Mouse (Mus musculus) induced T-regulatory cell, adult 2 months (primary cell): Measurements from ENCODE around the gene Fbxw25.
"Not testable (repeated sequence)": the region's sequence is repeated elsewhere in the genome, so short reads cannot be mapped to it uniquely, and the experiment has no call there.

Experiments used
- DNase-seq: peaks from one replicate; pipeline ENCODE4 v3.0.0-alpha.2; 2012; ENCODE audit warnings: low read depth

Gene Fbxw25

DNA sequence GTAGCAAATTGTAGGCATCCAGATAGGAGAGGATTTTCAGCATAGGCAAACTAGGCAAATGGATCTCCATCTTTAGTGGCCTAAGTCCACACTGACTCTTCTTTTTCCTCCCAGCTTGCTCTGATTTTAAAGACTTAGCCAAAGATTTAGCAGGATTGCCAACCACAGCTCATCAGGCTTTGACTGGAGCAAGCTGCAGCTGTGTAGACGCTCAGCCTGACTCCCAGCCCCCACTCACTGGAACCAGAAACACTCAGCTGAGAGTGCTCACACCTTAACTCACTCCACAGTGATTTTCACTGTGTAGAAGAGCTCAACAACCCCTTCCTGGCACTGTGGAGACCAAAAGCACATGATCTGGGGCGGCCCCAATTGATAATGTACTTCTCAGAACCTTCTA, at the start of gene Fbxw25:
Gene Fbxw25 (minus strand): TSS at position 101 of the 400 bp plus-strand sequence.
- not testable (repeated sequence) for DNase-seq

DNA sequence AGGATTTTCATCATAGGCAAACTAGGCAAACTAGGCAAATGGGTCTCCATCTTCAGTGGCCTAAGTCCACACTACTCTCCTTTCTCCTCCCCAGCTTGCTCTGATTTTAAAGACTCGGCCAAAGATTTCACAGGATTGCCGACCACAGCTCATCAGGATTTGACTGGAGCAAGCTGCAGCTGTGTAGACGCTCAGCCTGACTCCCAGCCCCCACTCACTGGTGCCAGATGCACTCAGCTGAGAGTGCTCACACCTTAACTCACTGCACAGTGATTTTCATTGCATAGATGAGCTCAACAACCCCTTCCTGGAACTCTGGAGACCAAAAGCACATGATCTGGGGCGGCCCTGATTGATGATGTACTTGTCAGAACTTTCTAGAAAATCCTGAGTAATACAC, 38.1 kb upstream of the Fbxw25 start, which contains the start of gene Fbxw18:
Gene Fbxw18 (minus strand): TSS at position 101 of the 400 bp plus-strand sequence.
- DNase-seq = not testable (repeated sequence)

DNA sequence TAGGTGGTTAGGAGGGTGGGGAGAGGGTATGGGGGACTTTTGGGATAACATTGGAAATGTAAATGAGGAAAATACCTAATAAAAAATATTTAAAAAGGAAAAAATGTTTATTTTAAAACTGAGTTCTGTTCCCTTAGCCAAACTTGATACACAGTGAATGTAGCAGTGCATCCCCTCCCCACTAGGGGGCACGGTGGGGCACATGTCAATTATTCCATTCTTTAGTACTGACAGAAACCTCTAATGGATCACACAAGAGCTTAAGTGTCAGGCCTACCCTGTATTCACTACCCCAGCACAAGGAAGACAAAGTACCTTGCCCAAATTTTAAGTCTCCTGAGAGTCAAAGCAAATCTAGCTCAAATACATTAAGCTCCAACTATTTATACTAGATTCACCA, 20.8 kb upstream of the Fbxw25 start:
- DNase-seq = peak; percentile 40

DNA sequence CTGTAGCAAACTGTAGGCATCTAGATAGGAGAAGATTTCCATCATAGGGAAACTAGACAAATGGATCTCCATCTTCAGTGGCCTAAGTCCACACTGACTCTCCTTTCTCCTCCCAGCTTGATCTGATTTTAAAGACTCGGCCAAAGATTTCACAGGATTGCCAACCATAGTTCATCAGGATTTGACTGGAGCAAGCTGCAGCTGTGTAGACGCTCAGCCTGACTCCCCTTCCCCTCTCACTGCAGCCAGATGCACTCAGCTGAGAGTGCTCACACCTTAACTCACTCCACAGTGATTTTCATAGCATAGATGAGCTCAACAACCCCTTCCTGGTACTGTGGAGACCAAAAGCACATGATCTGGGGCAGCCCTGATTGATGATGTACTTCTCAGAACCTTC, 38.5 kb downstream of the Fbxw25 start, which contains the start of gene Fbxw24:
Gene Fbxw24 (minus strand): TSS at position 101 of the 400 bp plus-strand sequence.
- not testable (repeated sequence) for DNase-seq

DNA sequence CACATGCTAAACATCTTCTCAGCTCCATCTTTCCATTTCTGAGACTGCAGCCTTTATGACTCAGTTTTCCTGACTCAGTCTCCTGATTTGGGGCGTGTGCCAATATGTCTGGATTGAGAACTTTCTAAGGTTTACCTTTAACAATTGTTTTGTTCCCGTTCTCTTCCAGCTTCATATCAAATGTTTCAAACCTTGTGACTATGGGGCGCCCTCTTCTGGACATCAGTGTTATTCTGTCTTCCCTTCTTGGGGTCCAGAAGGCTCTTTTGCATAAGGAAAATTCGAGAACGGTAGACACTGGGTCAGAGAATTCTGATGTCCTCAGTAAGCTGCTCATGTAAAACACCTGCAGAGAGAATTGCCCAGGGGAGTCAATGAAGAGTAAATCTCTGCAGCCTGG, 57.6 kb downstream of the Fbxw25 start:
- peak; percentile 3 for DNase-seq

DNA sequence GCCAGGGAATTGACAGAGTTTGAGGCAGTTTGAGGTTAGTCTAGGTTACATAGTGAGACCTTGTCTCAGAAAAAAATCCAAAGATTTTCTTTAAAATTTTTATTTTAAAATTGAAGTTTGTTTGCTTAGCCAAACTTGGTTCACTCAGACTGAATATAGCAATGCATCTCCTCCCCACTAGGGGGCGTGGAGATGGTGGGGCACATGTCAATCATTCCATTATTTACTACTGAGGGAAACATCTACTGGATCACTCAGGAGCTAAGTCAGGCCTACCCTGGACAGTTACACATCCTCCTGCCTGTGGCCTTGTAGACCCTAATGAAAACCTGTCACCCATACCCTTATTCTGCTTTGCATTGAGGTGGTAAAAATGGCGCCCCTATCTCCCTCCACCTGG, 62.3 kb downstream of the Fbxw25 start:
- peak; percentile 21 for DNase-seq

DNA sequence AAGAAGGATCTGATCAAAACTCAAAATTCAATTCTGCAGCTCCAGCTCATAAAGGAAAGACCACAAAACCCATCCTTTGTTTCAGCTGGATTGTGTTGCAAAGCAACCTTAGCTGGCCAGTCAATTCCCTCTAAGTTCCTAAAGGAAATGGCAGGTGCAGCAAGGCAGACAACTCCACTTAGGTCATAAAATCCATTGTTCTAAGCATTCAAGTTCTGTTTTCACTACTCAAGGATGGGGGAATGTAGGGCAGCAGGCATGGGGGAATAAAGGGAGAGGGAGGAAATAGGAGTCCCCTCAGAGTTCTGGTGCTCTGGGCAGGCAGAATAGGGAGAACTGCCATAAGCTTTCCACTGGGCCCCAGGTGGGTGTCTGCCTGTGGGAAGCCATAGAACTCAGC, 67.2 kb downstream of the Fbxw25 start:
- no peak for DNase-seq
